ENCODE assay signal across 8 mouse cellular contexts in genomic region chr17:34626062-34626772, GRCm38 (mm10). TPM values are rescaled to one million over a fixed set of nuclear protein-coding genes. Genes with fewer than 3 reads are reported as not detected.
DNase-seq lines count a peak whose midpoint lies in the region; ATAC-seq and TF ChIP-seq lines count a peak whose summit lies in the region.

No protein-coding gene starts in this region.

- peaks cover 23% of the 10 kb centered on the region for H3K27me3 ChIP-seq in heart, postnatal 0 days (ENCODE audit: control insufficient read depth, insufficient read depth, low read length)
- H3K27me3 ChIP-seq in hindbrain, embryonic 14.5 days (ENCODE audit: control insufficient read depth, insufficient read depth, low read length), result peaks cover 12% of the 10 kb centered on the region
- peaks cover 16% of the 10 kb centered on the region for H3K27me3 ChIP-seq in midbrain, embryonic 12.5 days

- peaks cover 16% of the 10 kb centered on the region for H3K4me1 ChIP-seq in heart, postnatal 0 days (ENCODE audit: control insufficient read depth, insufficient read depth)
- peaks cover 5% of the 10 kb centered on the region; the same call in 1 of the 2 replicates for H3K4me1 ChIP-seq in cortical plate, adult 2 months (ENCODE audit: control insufficient read depth, insufficient read depth, low read length)
- H3K4me1 ChIP-seq in hindbrain, embryonic 14.5 days (replicated peaks; ENCODE audit: control insufficient read depth, insufficient read depth, low read length), result peaks cover 37% of the 10 kb centered on the region
- H3K4me1 ChIP-seq in midbrain, embryonic 12.5 days, result peaks cover 44% of the 10 kb centered on the region

- TF ChIP-seq CTCF in heart, postnatal 0 days (IDR thresholded peaks at IDR 0.05; ENCODE audit: low read depth), result no peak
- TF ChIP-seq CTCF in cortical plate, adult 2 months (IDR thresholded peaks at IDR 0.05; ENCODE audit: extremely low read depth, insufficient read depth, low read length), result no peak

- no peak for TF ChIP-seq EP300 in heart, postnatal 0 days (IDR thresholded peaks at IDR 0.05; ENCODE audit: low read depth)

- no peak for TF ChIP-seq POLR2A in cortical plate, adult 2 months (IDR thresholded peaks at IDR 0.05; ENCODE audit: extremely low read depth, insufficient read depth, low read length)

- no peaks in the 10 kb centered on the region for H3K9me3 ChIP-seq in heart, postnatal 0 days (replicated peaks; ENCODE audit: control insufficient read depth, low read length)
- H3K9me3 ChIP-seq in hindbrain, embryonic 14.5 days (ENCODE audit: control insufficient read depth, low read length), result no peaks in the 10 kb centered on the region
- H3K9me3 ChIP-seq in midbrain, embryonic 12.5 days, result no peaks in the 10 kb centered on the region

- peak overlapping the region; percentile 96 for H3K27ac ChIP-seq in heart, postnatal 0 days (ENCODE audit: low read depth)
- 0 out of 2 replicates have a peak overlapping the region, but pooled peaks have one; percentile 55 for H3K27ac ChIP-seq in cortical plate, adult 2 months (ENCODE audit: insufficient read depth, low read length)
- H3K27ac ChIP-seq in hindbrain, embryonic 14.5 days, result peak overlapping the region; percentile 90; the same call in 1 of the 2 replicates
- H3K27ac ChIP-seq in midbrain, embryonic 12.5 days (replicated peaks), result peak overlapping the region; percentile 88

- no peak for DNase-seq in heart, postnatal 0 days (ENCODE audit: low spot score)
- no peak for DNase-seq in heart, adult 9 months (ENCODE audit: low spot score in 2 of 2)
- DNase-seq in hindbrain, embryonic 14.5 days (ENCODE audit: low spot score), result no peak
- DNase-seq in ovary, postnatal 14 days (ENCODE audit: low spot score), result no peak
- DNase-seq in frontal cortex, postnatal 36 days (ENCODE audit: low spot score in 2 of 2), result no peak
- no peak for DNase-seq in gastrocnemius, postnatal 4 days (ENCODE audit: low spot score in 2 of 2)

- WGBS in heart, postnatal 0 days, result 48% methylated on average over 16 of the region's 16 CpGs
- WGBS in hindbrain, embryonic 14.5 days, result 51% methylated on average over 16 of the region's 16 CpGs
- WGBS in midbrain, embryonic 12.5 days, result 52% methylated on average over 16 of the region's 16 CpGs

- peak overlapping the region; percentile 85 for H3K4me2 ChIP-seq in heart, postnatal 0 days (ENCODE audit: low read depth, low read length)
- H3K4me2 ChIP-seq in hindbrain, embryonic 14.5 days (replicated peaks), result peak overlapping the region; percentile 85
- peak overlapping the region; percentile 91 for H3K4me2 ChIP-seq in midbrain, embryonic 12.5 days (replicated peaks)

- ATAC-seq in heart, postnatal 0 days (ENCODE audit: insufficient read depth, low read depth), result no peak
- no peak for ATAC-seq in hindbrain, embryonic 14.5 days (ENCODE audit: low FRiP score)
- ATAC-seq in midbrain, embryonic 12.5 days (ENCODE audit: low FRiP score, low read depth), result no peak

- peak overlapping the region; percentile 59 for H3K9ac ChIP-seq in heart, postnatal 0 days (replicated peaks; ENCODE audit: low read depth, low read length)
- peak overlapping the region; percentile 72 for H3K9ac ChIP-seq in hindbrain, embryonic 14.5 days
- H3K9ac ChIP-seq in midbrain, embryonic 12.5 days (replicated peaks), result peak overlapping the region; percentile 68

- H3K4me3 ChIP-seq in heart, postnatal 0 days (ENCODE audit: low read depth, low read length), result peak overlapping the region; percentile 69
- peak overlapping the region; percentile 75 for H3K4me3 ChIP-seq in cortical plate, adult 2 months (ENCODE audit: insufficient read depth, low read length)
- H3K4me3 ChIP-seq in hindbrain, embryonic 14.5 days (replicated peaks; ENCODE audit: low read length), result peak overlapping the region; percentile 74
- peak overlapping the region; percentile 58 for H3K4me3 ChIP-seq in midbrain, embryonic 12.5 days

- H3K36me3 ChIP-seq in heart, postnatal 0 days (replicated peaks; ENCODE audit: control insufficient read depth, insufficient read depth, low read length), result peaks cover 38% of the 10 kb centered on the region
- peaks cover 36% of the 10 kb centered on the region for H3K36me3 ChIP-seq in hindbrain, embryonic 14.5 days (replicated peaks; ENCODE audit: control insufficient read depth, insufficient read depth)
- peaks cover 22% of the 10 kb centered on the region for H3K36me3 ChIP-seq in midbrain, embryonic 12.5 days

RNA-seq across cellular contexts. Expression of gene Ppt2, which starts 2.1 kb away (rescaled TPM):
- total RNA-seq in heart, postnatal 0 days (2014; rRNA removed; ENCODE audit: low replicate concordance), result 35.7 and 37.4 TPM in 2 replicates
- polyA plus RNA-seq in heart, postnatal 0 days (2015; fragmentation: Nextera tagmentation; extraction: Ambion mirVana), result 24.0 and 25.7 TPM in 2 replicates
- 31.1 and 32.7 TPM in 2 replicates for polyA plus RNA-seq in cortical plate, adult 2 months (2012; rRNA removed)
- 22.2 and 25.4 TPM in 2 replicates for polyA plus RNA-seq in hindbrain, embryonic 14.5 days (2014; fragmentation: Nextera tagmentation; extraction: Ambion mirVana)
- 21.3 and 23.8 TPM in 2 replicates for polyA plus RNA-seq in midbrain, embryonic 12.5 days (2016; fragmentation: Nextera tagmentation; extraction: Ambion mirVana)
- total RNA-seq in gastrocnemius, postnatal 4 days (2021), result 10 to 100 TPM; 35.9 to 44.8 TPM

RNA-seq across cellular contexts. Expression of gene Prrt1, which starts 3.1 kb away (rescaled TPM):
- total RNA-seq in heart, postnatal 0 days (2014; rRNA removed; ENCODE audit: low replicate concordance), result 0.35 TPM in 1 of 2 replicates, not detected in the other
- polyA plus RNA-seq in heart, postnatal 0 days (2015; fragmentation: Nextera tagmentation; extraction: Ambion mirVana), result 0.16 and 0.19 TPM in 2 replicates
- 160 and 165 TPM in 2 replicates for polyA plus RNA-seq in cortical plate, adult 2 months (2012; rRNA removed)
- polyA plus RNA-seq in hindbrain, embryonic 14.5 days (2014; fragmentation: Nextera tagmentation; extraction: Ambion mirVana), result 7.3 and 8.6 TPM in 2 replicates
- polyA plus RNA-seq in midbrain, embryonic 12.5 days (2016; fragmentation: Nextera tagmentation; extraction: Ambion mirVana), result 3.9 and 4.2 TPM in 2 replicates
- under 1 TPM; 0.34 to 0.76 TPM for total RNA-seq in gastrocnemius, postnatal 4 days (2021)

RNA-seq across cellular contexts. Expression of gene Egfl8, which starts 10.4 kb away (rescaled TPM):
- 0.15 and 0.93 TPM in 2 replicates for total RNA-seq in heart, postnatal 0 days (2014; rRNA removed; ENCODE audit: low replicate concordance)
- polyA plus RNA-seq in heart, postnatal 0 days (2015; fragmentation: Nextera tagmentation; extraction: Ambion mirVana), result 0.97 and 1.3 TPM in 2 replicates
- polyA plus RNA-seq in cortical plate, adult 2 months (2012; rRNA removed), result 5.3 and 6.1 TPM in 2 replicates
- 8.8 and 11.4 TPM in 2 replicates for polyA plus RNA-seq in hindbrain, embryonic 14.5 days (2014; fragmentation: Nextera tagmentation; extraction: Ambion mirVana)
- 4.5 and 6.0 TPM in 2 replicates for polyA plus RNA-seq in midbrain, embryonic 12.5 days (2016; fragmentation: Nextera tagmentation; extraction: Ambion mirVana)
- 10 to 100 TPM; 20.7 to 23.1 TPM for total RNA-seq in gastrocnemius, postnatal 4 days (2021)

RNA-seq across cellular contexts. Expression of gene Fkbpl, which starts 18.3 kb away (rescaled TPM):
- 2.6 and 7.1 TPM in 2 replicates for total RNA-seq in heart, postnatal 0 days (2014; rRNA removed; ENCODE audit: low replicate concordance)
- polyA plus RNA-seq in heart, postnatal 0 days (2015; fragmentation: Nextera tagmentation; extraction: Ambion mirVana), result 12.3 and 13.4 TPM in 2 replicates
- 7.8 and 8.7 TPM in 2 replicates for polyA plus RNA-seq in cortical plate, adult 2 months (2012; rRNA removed)
- polyA plus RNA-seq in hindbrain, embryonic 14.5 days (2014; fragmentation: Nextera tagmentation; extraction: Ambion mirVana), result 11.7 and 12.9 TPM in 2 replicates
- 16.4 and 18.1 TPM in 2 replicates for polyA plus RNA-seq in midbrain, embryonic 12.5 days (2016; fragmentation: Nextera tagmentation; extraction: Ambion mirVana)
- total RNA-seq in gastrocnemius, postnatal 4 days (2021), result 1 to 10 TPM; 8.1 to 8.3 TPM

RNA-seq across cellular contexts. Expression of gene Atf6b, which starts 20.7 kb away (rescaled TPM):
- total RNA-seq in heart, postnatal 0 days (2014; rRNA removed; ENCODE audit: low replicate concordance), result 15.8 and 16.6 TPM in 2 replicates
- polyA plus RNA-seq in heart, postnatal 0 days (2015; fragmentation: Nextera tagmentation; extraction: Ambion mirVana), result 22.5 and 24.3 TPM in 2 replicates
- polyA plus RNA-seq in cortical plate, adult 2 months (2012; rRNA removed), result 59.6 and 64.1 TPM in 2 replicates
- polyA plus RNA-seq in hindbrain, embryonic 14.5 days (2014; fragmentation: Nextera tagmentation; extraction: Ambion mirVana), result 84.7 and 87.6 TPM in 2 replicates
- polyA plus RNA-seq in midbrain, embryonic 12.5 days (2016; fragmentation: Nextera tagmentation; extraction: Ambion mirVana), result 116 and 121 TPM in 2 replicates
- 10 to 100 TPM; 20.1 to 22.5 TPM for total RNA-seq in gastrocnemius, postnatal 4 days (2021)

Comparison
In these comparisons a context has a peak if more than half of its experiments do, and no peak if none do; other contexts are left out.
1. RNA of gene Prrt1, which starts 3.1 kb away (polyA plus RNA-seq): 160 to 165 TPM in cortical plate, adult 2 months; 7.3 to 8.6 TPM in hindbrain, embryonic 14.5 days, 3.9 to 4.2 TPM in midbrain, embryonic 12.5 days and 0.16 to 0.19 TPM in heart, postnatal 0 days; every median in the first group is over 10 times any median in the second.
2. Peak in every context shown above with its lines, with median percentiles within 50 percentile points of each other: H3K27ac ChIP-seq, H3K4me2 ChIP-seq, H3K4me3 ChIP-seq and H3K9ac ChIP-seq.